Mouse (Mus musculus) embryo, embryonic 11 days (tissue): ENCODE measurements around the gene 4930590J08Rik.
A peak's percentile ranks its signal among the peaks of the same experiment; 100 is the strongest.

Experiments
- DNase-seq: peaks from one replicate; pipeline ENCODE4 v3.0.0-alpha.2; 2015

Gene 4930590J08Rik

GRCm38 (mm10) chr6:91966006-91966405, 63.4 kb downstream of the 4930590J08Rik start:
- no peak for DNase-seq

- peak; percentile 56 for DNase-seq
Observed at GRCm38 (mm10) chr6:91972201-91972646, 69.6 kb downstream of the 4930590J08Rik start.

- no peak for DNase-seq
Observed at GRCm38 (mm10) chr6:91973972-91974371, 71.4 kb downstream of the 4930590J08Rik start.

GRCm38 (mm10) chr6:91978371-91979300, 76.0 kb downstream of the 4930590J08Rik start, which contains the start of gene Fgd5:
Fgd5 (plus strand) TSS chr6:91978878.
- DNase-seq, result peak; percentile 82

GRCm38 (mm10) chr6:91979301-91979996, 76.8 kb downstream of the 4930590J08Rik start:
- no peak for DNase-seq

- no peak for DNase-seq
Observed at GRCm38 (mm10) chr6:91980011-91980410, 77.4 kb downstream of the 4930590J08Rik start.

GRCm38 (mm10) chr6:91990101-91990500, 87.5 kb downstream of the 4930590J08Rik start:
- DNase-seq, result no peak

- no peak for DNase-seq
Observed at GRCm38 (mm10) chr6:91992823-91993222, 90.2 kb downstream of the 4930590J08Rik start.

- no peak for DNase-seq
Observed at GRCm38 (mm10) chr6:91993795-91994505, 91.3 kb downstream of the 4930590J08Rik start.

- no peak for DNase-seq
Observed at GRCm38 (mm10) chr6:91996072-91996471, 93.5 kb downstream of the 4930590J08Rik start.
